Mouse (Mus musculus) CD4-positive helper T cell, adult 2 months (primary cell): ENCODE results near the gene Galnt12.

ENCODE experiments used
- DNase-seq: peaks from one replicate; pipeline ENCODE4 v3.0.0-alpha.2; 2012; ENCODE audit warnings: low read depth, missing footprints, low spot score

Galnt12 gene

DNA sequence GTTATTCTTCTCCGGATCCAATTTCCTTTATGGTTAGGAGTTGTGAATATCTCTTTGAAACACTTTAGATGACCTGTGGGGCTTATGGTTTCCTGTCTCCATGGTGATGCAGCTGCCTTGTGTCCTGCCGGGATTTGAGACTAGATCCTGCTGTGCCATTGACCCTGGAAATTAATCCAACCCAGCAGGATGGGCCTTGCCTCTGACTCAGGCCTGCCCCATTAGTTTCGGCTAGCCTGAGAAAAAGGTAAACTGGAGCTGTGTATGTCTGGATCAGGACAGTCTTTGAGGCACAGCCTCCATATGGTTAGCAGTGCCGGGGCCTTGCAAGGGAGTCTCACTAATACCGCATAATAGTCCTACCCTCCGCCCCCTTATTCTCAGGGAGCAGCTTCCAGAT lies 1.9 kb downstream of the Galnt12 start:
- no peak for DNase-seq

GRCm38 (mm10) chr4:47103561-47103960 lies 11.9 kb downstream of the Galnt12 start:
- no peak for DNase-seq

GRCm38 (mm10) chr4:47111885-47112284 lies 20.2 kb downstream of the Galnt12 start:
- DNase-seq, result no peak

DNA sequence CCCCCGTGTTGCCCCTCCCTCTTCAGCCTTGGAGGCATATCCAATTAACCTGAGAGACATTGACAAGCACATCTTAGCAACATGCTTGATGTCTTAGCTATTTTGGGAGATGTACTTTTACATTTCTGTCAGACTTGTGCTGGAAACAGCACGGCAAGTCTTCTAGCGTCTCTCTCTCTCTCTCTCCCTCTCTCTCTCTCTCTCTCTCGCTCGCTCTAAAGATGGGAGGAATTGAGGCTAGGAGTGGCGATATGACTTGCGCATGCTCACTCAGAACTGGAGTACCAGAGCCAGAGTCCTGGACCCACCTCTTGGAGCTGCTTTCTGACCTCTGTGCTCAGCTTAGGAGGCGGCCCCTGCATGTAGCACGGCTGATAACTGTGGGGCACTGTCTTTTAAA lies 20.9 kb downstream of the Galnt12 start:
- no peak for DNase-seq

GRCm38 (mm10) chr4:47122051-47122706 lies 30.5 kb downstream of the Galnt12 start:
- DNase-seq, result peak; percentile 40

- DNase-seq, result no peak
These were observed 32.5 kb downstream of the Galnt12 start for GRCm38 (mm10) chr4:47124140-47124711.

DNA sequence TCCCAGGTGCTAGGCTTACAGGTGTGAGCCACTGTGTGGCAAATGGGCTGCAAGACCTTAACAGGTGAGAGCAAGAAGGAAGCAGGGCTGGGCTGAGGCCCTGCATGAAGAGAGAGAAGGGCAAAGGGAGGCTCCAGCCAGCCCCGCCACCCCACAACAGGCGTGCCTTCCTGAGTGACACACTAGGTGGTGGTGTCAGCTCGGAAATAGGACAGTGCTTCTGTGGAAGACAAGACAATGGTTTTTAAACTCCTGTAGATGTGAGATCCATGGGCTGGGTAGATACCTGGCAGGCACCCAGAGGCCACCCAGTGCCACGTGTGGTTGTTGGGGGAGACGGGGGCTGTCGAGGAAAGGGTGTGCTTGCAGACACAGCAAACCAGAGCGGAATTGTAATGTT lies 36.8 kb downstream of the Galnt12 start:
- no peak for DNase-seq

GRCm38 (mm10) chr4:47129572-47129971 lies 37.9 kb downstream of the Galnt12 start:
- DNase-seq, result no peak

- DNase-seq, result no peak
These were observed 38.7 kb downstream of the Galnt12 start for GRCm38 (mm10) chr4:47130111-47131050.

GRCm38 (mm10) chr4:47131931-47132330 lies 40.2 kb downstream of the Galnt12 start:
- no peak for DNase-seq

GRCm38 (mm10) chr4:47132413-47132812 lies 40.7 kb downstream of the Galnt12 start:
- no peak for DNase-seq

- DNase-seq, result no peak
These were observed 45.0 kb downstream of the Galnt12 start for GRCm38 (mm10) chr4:47136699-47137101.

- DNase-seq, result no peak
These were observed 45.8 kb downstream of the Galnt12 start for GRCm38 (mm10) chr4:47137479-47137878.

DNA sequence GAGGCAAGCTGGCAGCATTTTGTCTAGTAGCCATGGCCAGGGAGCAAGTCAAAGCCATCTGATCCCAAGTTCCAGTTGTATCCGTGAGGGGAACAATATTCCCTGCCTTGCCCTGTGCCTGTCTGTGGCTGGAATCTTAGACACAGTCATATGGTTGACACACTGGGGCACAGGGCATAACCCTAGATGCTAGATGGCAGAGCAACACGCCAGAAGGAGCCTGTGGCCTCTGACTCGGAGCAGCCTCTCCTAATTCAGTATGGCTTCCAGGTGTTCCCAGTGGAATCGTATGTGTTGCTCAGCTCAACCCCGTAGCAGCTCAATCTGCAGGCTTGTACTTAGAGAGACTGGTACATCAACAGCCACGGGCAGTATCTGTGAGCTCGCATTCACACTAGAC lies 46.7 kb downstream of the Galnt12 start:
- no peak for DNase-seq

DNA sequence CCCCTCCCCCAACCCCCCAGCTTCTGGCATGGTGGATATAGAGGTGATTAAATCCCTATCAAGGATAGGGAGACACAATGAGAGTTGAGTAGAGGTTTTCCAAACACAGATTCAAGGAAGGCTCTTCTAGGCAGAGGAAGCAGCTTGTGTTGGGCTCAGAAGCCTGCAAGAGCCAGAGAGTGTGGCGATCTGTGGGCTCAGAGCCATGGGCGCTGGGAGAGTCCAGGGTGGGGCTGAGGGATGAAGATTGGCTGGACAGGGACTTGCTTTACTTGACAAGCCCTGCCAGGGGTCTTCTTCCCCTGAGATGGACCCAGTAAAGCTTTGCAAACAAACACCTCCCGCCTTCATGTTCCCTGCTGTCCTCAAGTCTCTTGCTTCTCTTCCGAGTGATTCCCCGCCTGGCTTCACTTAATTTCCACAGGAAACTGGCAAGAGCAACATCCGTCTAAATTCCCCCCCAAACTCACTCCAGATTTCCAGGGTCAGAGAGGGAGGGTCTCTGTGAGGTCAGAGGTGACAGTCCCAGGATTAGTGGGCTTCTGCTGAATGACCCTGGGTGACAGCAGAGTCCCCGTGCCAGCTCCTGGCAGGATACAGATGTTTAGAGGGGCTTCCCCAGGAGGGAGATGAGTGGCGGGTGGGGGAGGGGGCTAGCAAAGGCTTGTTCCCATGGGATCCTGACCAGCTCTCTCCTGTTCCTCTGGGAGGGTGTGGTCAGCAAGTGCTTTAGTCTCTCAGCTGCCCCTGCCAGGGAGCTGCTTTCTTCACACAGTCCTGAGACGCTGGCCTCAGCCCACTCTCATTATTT lies 47.5 kb downstream of the Galnt12 start:
- DNase-seq, result no peak

GRCm38 (mm10) chr4:47140301-47140700 lies 48.6 kb downstream of the Galnt12 start:
- DNase-seq, result no peak

DNA sequence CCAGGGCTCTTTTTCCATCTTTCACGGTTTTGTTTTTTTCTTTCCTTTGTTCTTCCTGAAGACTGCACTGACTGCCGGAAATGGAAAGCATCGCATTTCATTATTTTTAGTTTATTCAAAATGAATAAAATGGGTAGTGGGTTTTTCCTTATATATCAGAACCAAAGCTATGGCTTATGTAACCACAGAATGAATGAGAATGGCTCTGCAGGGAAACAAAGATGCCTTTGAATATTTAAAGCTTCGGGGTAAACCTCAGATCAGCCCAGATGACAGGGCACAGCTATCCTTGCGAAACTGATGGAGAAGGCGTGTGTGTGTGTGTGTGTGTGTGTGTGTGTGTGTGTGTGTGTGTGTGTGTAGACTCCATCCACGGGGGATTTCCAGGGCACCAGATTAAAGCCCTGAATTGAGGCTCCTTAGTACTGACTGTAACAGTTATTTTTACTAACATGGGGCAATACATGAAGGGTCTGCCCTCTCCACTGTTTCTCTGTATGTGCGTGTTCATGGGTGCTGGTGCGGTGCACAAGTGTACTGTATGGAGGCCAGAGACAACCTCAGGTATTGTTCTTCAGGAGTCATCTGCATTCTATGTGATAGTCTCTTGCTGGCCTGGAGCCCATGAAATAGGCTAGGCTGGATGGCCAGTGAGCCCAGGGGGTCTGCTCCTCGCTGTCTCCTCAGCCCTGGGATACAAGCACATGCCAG lies 49.9 kb downstream of the Galnt12 start:
- no peak for DNase-seq

DNA sequence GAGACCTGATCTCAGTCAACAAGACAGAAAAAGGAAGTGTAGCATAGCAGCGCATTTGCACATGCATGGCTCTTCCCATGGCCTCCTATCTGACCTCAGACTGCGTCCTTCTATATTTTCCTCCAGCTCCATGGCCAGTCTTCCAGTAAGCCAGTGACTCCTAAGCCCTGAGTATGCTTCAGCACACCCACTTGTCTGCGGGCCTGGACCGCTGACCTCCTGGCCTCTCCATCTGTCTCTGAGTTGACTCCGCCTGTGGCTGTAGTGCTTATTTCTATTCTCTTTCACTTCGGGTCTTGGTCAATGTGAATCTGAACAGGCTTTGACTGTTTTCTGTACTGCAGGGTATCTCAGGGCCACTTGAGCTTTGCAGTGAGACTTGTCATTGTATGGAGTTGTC lies 52.1 kb downstream of the Galnt12 start:
- DNase-seq, result no peak

- DNase-seq, result no peak
These were observed 53.6 kb downstream of the Galnt12 start for GRCm38 (mm10) chr4:47145341-47145740.

- DNase-seq, result no peak
These were observed 54.9 kb downstream of the Galnt12 start for GRCm38 (mm10) chr4:47146561-47146960.

- no peak for DNase-seq
These were observed 58.3 kb downstream of the Galnt12 start for GRCm38 (mm10) chr4:47149963-47150362.
